Mouse (Mus musculus): ENCODE results near the gene Ccdc177. TPM values are rescaled to one million over a fixed set of nuclear protein-coding genes. Genes with fewer than 3 reads are reported as not detected.

Gene Ccdc177
- polyA plus RNA-seq, 1 experiment from 2014 or later: not detected

GRCm38 (mm10) chr12:80737283-80737600 lies 23.2 kb downstream of the Ccdc177 start:
- no peak for DNase-seq (ENCODE audit: low spot score)

GRCm38 (mm10) chr12:80736464-80737282 lies 23.8 kb downstream of the Ccdc177 start:
- DNase-seq (ENCODE audit: low spot score): peak; percentile 49

GRCm38 (mm10) chr12:80734526-80735470 lies 25.7 kb downstream of the Ccdc177 start:
- no peak for DNase-seq (ENCODE audit: low spot score)

GRCm38 (mm10) chr12:80730567-80730966 lies 29.9 kb downstream of the Ccdc177 start:
- DNase-seq (ENCODE audit: low spot score): no peak

GRCm38 (mm10) chr12:80729758-80730530 lies 30.5 kb downstream of the Ccdc177 start:
- no peak for DNase-seq (ENCODE audit: low spot score)

GRCm38 (mm10) chr12:80728814-80729213 lies 31.7 kb downstream of the Ccdc177 start:
- no peak for DNase-seq (ENCODE audit: low spot score)

GRCm38 (mm10) chr12:80728207-80728606 lies 32.3 kb downstream of the Ccdc177 start:
- peak; percentile 8 for DNase-seq (ENCODE audit: low spot score)

GRCm38 (mm10) chr12:80724853-80725559 lies 35.5 kb downstream of the Ccdc177 start:
- peak; percentile 64 for DNase-seq (ENCODE audit: low spot score)

- DNase-seq (ENCODE audit: low spot score): no peak
These were observed 39.0 kb downstream of the Ccdc177 start for GRCm38 (mm10) chr12:80721458-80721857.

- DNase-seq (ENCODE audit: low spot score): no peak
These were observed 40.0 kb downstream of the Ccdc177 start for GRCm38 (mm10) chr12:80720507-80720906.

GRCm38 (mm10) chr12:80719141-80719540 lies 41.3 kb downstream of the Ccdc177 start:
- no peak for DNase-seq (ENCODE audit: low spot score)

- no peak for DNase-seq (ENCODE audit: low spot score)
These were observed 44.6 kb downstream of the Ccdc177 start for GRCm38 (mm10) chr12:80715915-80716314.

GRCm38 (mm10) chr12:80706915-80707604 lies 53.4 kb downstream of the Ccdc177 start:
- no peak for DNase-seq (ENCODE audit: low spot score)

GRCm38 (mm10) chr12:80706208-80706914 lies 54.1 kb downstream of the Ccdc177 start:
- no peak for DNase-seq (ENCODE audit: low spot score)

Other genes with a start within 250 kb of the Ccdc177 start
- 2.2 and 2.4 TPM in 2 replicates for gene Galnt16, start 242.4 kb downstream of the Ccdc177 start, polyA plus RNA-seq (2015; fragmentation: Nextera tagmentation; extraction: Ambion mirVana)
- 16.7 and 17.6 TPM in 2 replicates for gene Slc39a9, start 116.8 kb downstream of the Ccdc177 start, polyA plus RNA-seq (2015; fragmentation: Nextera tagmentation; extraction: Ambion mirVana)
- gene Erh, start 116.3 kb downstream of the Ccdc177 start, polyA plus RNA-seq (2015; fragmentation: Nextera tagmentation; extraction: Ambion mirVana): 245 and 278 TPM in 2 replicates
- 0.08 and 0.16 TPM in 2 replicates for gene Plekhd1, start 68.1 kb downstream of the Ccdc177 start, polyA plus RNA-seq (2015; fragmentation: Nextera tagmentation; extraction: Ambion mirVana)
- gene Susd6, start 29.8 kb upstream of the Ccdc177 start, polyA plus RNA-seq (2015; fragmentation: Nextera tagmentation; extraction: Ambion mirVana): 21.0 and 21.1 TPM in 2 replicates
- 655 and 689 TPM in 2 replicates for gene Srsf5, start 184.8 kb upstream of the Ccdc177 start, polyA plus RNA-seq (2015; fragmentation: Nextera tagmentation; extraction: Ambion mirVana)
- gene Slc10a1, start 208.0 kb upstream of the Ccdc177 start, polyA plus RNA-seq (2015; fragmentation: Nextera tagmentation; extraction: Ambion mirVana): 0.36 and 0.59 TPM in 2 replicates